Mouse (Mus musculus): ENCODE measurements around the gene Pmp22. TPM values are rescaled to one million over a fixed set of nuclear protein-coding genes. Genes with fewer than 3 reads are reported as not detected.

Pmp22 gene
- polyA plus RNA-seq, 1 experiment from 2014 or later, result 45.2 TPM

DNA sequence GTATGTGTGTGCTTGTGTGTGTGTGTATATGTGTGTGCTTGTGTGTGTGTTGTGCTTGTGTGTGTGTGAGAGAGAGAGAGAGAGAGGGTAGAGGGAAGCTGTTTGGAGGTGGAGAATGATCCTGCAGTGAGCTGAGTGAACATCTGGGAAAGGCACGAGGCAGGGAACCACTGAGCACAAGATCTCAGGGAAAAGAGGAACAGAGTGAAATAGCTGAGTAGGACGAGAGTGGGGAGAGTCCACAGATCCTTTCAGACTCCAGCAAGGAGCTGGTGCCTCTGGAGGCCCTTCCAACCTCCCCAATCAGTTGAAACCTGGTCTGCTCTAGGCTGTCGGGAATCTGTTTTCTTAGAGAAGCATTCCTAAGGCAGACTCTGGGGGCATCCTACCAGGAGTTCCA lies 10.0 kb downstream of the Pmp22 start:
- no peak overlapping the region for H3K4me2 ChIP-seq
- H3K9me3 ChIP-seq, result no peaks in the 10 kb centered on the region
- no peaks in the 10 kb centered on the region for H3K36me3 ChIP-seq
- ATAC-seq (ENCODE audit: low read depth), result no peak
- H3K9ac ChIP-seq, result no peak overlapping the region
- H3K4me1 ChIP-seq (replicated peaks), result peaks cover 17% of the 10 kb centered on the region
- no peak overlapping the region for H3K27ac ChIP-seq (replicated peaks)
- H3K4me3 ChIP-seq, result no peak overlapping the region
- WGBS, result 72% methylated on average over 3 of the region's 3 CpGs
- H3K27me3 ChIP-seq, result peaks cover 16% of the 10 kb centered on the region

DNA sequence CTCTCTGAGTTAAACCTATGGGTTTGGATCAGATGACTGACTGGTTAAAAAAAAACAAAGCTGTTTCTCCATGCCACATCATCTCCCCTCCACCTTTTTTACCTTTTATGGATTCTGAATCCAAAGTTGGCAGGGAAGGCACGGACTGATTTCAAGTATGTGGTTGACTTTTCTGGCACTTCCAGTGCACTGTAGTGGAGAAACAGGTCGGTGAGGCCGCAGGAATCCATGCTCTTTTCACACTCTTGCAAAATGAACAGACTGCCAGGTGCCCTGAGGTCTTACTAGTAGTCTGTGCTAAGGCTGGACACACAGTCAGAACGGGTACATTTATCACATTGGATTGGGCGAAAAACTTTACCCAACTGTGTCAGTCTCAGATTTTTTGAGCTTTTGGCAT lies 13.5 kb downstream of the Pmp22 start:
- Histone ChIP-seq H3K4me3 (no peak overlapping the region), H3K27ac (replicated peaks) (no peak overlapping the region), H3K36me3 (no peaks in the 10 kb centered on the region), H3K9me3 (no peaks in the 10 kb centered on the region), H3K4me2 (no peak overlapping the region), H3K27me3 (no peaks in the 10 kb centered on the region), H3K9ac (no peak overlapping the region), H3K4me1 (replicated peaks) (no peaks in the 10 kb centered on the region)
- 95% methylated on average over 5 of the region's 5 CpGs for WGBS
- no peak for ATAC-seq (ENCODE audit: low read depth)

DNA sequence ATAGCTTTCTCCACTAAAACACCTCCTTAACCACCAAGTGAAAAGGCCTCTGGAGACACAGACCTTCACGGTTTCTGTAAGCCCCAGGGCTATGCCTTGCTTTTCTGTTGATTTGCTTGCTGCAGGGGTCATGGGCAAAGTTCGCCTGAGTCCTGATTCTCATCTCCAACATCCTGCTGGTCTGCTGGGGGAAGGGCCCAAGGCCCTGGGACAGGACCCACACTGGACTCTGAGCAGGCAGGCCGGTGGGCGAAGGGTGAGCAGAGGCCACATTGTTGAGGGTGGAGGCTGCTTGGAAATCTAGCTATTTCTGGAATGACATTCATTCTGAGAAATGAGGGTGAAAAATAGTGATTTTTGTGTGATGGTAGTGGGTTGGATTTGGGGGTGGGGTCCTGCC lies 14.0 kb downstream of the Pmp22 start:
- no peaks in the 10 kb centered on the region for H3K36me3 ChIP-seq
- H3K4me2 ChIP-seq, result no peak overlapping the region
- no peak overlapping the region for H3K27ac ChIP-seq (replicated peaks)
- no peak for ATAC-seq (ENCODE audit: low read depth)
- no peaks in the 10 kb centered on the region; the same call in 1 of the 2 replicates for H3K4me1 ChIP-seq (replicated peaks)
- WGBS, result 79% methylated on average over 4 of the region's 4 CpGs
- no peak overlapping the region for H3K9ac ChIP-seq
- no peaks in the 10 kb centered on the region for H3K9me3 ChIP-seq
- H3K27me3 ChIP-seq, result no peaks in the 10 kb centered on the region
- H3K4me3 ChIP-seq, result no peak overlapping the region

DNA sequence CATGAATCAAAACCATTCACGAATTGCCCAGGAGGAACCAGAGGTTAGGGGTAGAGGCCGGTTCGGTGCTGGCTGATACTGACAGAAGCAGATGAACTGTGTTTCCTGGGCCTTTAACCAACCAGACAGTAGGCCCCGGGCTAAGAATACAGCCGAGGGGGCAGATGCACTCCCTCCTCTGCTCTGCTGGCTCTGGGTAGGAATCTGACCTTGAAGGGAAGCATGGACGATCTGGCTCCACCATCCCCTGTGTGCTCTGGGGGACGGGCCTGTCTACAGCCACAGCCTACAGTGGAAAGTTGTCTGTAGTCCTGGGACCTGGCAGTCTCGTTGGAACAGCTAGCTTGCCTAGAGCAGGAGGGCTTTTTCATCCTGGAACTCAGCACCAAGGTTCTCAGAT lies 14.7 kb downstream of the Pmp22 start:
- Histone ChIP-seq H3K27me3 (no peaks in the 10 kb centered on the region), H3K36me3 (no peaks in the 10 kb centered on the region), H3K4me3 (no peak overlapping the region), H3K9me3 (no peaks in the 10 kb centered on the region), H3K4me1 (replicated peaks) (no peaks in the 10 kb centered on the region; the same call in 1 of the 2 replicates), H3K4me2 (no peak overlapping the region), H3K27ac (replicated peaks) (no peak overlapping the region), H3K9ac (no peak overlapping the region)
- ATAC-seq (ENCODE audit: low read depth), result no peak
- WGBS, result 82% methylated on average over 8 of the region's 8 CpGs

DNA sequence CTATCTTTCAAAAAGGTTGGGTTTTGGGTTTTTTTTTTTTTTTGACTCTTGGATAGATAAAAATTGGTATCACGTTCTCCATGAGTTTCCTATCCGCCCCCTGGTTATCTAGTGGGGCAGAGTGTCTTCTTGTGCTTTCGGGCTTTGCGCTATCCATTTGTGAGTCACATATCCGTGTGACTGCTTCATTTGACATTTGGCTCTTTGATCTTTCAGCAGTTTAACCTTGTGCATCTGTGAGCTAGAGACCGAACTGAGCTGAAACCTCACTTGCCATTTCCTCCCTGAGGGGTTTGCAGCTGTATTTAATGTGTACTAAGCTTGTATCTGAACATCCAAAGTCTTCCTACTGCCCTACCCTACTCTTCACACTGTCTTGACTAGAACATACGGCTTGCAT lies 17.8 kb downstream of the Pmp22 start:
- Histone ChIP-seq H3K9ac (no peak overlapping the region), H3K4me1 (replicated peaks) (no peaks in the 10 kb centered on the region; the same call in 1 of the 2 replicates), H3K4me2 (no peak overlapping the region), H3K36me3 (no peaks in the 10 kb centered on the region), H3K27ac (replicated peaks) (no peak overlapping the region), H3K4me3 (no peak overlapping the region), H3K27me3 (no peaks in the 10 kb centered on the region), H3K9me3 (no peaks in the 10 kb centered on the region)
- ATAC-seq (ENCODE audit: low read depth), result no peak
- 82% methylated on average over 7 of the region's 7 CpGs for WGBS

DNA sequence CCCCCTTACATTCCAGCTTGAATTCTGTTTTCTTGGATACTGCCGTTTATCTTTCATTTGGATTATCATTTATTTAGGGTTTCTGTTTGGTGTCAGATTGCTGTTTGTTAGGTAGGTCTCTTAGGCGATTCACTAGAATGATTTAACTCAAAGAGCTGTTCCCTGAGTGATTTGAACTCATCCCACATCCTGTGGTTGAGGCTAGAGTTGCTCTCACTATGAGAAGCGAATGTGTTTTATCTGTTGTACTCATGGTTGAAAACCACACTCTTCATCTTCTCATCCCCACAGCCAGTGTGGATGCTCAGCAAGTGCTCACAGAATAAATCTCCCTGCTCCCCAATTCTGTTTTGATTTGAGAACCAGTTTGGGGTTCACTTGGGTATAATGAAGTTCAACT lies 19.5 kb downstream of the Pmp22 start:
- Histone ChIP-seq H3K27me3 (no peaks in the 10 kb centered on the region), H3K4me3 (no peak overlapping the region), H3K36me3 (no peaks in the 10 kb centered on the region), H3K9ac (no peak overlapping the region), H3K4me1 (replicated peaks) (no peaks in the 10 kb centered on the region; the same call in 1 of the 2 replicates), H3K9me3 (no peaks in the 10 kb centered on the region), H3K4me2 (no peak overlapping the region), H3K27ac (replicated peaks) (no peak overlapping the region)
- no peak for ATAC-seq (ENCODE audit: low read depth)
- 77% methylated on average over 3 of the region's 3 CpGs for WGBS

DNA sequence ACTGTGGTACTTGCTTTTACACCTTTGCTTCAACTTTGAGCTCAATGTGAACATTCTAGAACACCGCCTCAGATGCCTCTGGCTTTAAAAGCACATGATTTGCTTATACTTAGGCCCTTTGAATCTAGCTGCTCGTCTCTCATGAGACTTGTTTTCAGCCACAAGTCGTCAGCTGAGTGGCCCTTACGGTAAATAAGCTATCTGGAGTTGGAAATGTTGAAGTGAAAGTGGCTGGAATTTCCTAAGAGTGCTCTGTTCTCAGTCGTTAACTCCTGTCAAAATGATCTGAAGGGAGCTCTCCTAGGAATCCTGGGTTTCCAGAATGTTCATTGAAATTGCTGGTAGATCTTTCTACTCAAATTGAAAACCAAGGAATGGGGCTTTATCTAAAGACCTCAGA lies 23.1 kb downstream of the Pmp22 start:
- Histone ChIP-seq H3K4me3 (no peak overlapping the region), H3K9me3 (no peaks in the 10 kb centered on the region), H3K36me3 (no peaks in the 10 kb centered on the region), H3K27me3 (no peaks in the 10 kb centered on the region), H3K9ac (no peak overlapping the region), H3K4me2 (no peak overlapping the region), H3K27ac (replicated peaks) (no peak overlapping the region), H3K4me1 (replicated peaks) (no peaks in the 10 kb centered on the region; the same call in 1 of the 2 replicates)
- no peak for ATAC-seq (ENCODE audit: low read depth)
- 83% methylated on average over 5 of the region's 5 CpGs for WGBS

DNA sequence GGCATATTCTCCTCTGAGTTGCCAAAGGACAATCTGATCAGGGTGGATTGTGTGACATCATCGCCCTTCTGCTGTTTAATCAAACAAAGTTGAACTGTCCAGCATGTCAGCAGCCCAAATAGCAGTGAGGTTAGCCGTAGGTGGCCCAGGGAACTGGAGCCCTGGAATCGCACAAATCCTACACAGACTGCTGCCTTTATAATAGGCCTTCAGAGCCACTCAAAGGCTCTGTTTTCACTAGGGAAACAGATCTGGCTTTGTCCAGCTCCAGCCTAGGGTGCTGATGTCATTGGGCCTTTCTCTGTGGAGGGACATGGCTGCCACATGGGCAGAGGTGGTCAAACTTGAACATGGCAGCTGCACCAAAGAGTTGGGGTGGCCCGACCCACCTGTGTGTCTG lies 28.3 kb downstream of the Pmp22 start:
- Histone ChIP-seq H3K27ac (replicated peaks) (no peak overlapping the region), H3K36me3 (peaks cover 3% of the 10 kb centered on the region; the same call in 1 of the 2 replicates), H3K4me3 (no peak overlapping the region), H3K4me2 (no peak overlapping the region), H3K9me3 (no peaks in the 10 kb centered on the region), H3K9ac (no peak overlapping the region), H3K4me1 (replicated peaks) (no peaks in the 10 kb centered on the region), H3K27me3 (no peaks in the 10 kb centered on the region)
- ATAC-seq (ENCODE audit: low read depth), result no peak
- WGBS, result 83% methylated on average over 4 of the region's 4 CpGs

DNA sequence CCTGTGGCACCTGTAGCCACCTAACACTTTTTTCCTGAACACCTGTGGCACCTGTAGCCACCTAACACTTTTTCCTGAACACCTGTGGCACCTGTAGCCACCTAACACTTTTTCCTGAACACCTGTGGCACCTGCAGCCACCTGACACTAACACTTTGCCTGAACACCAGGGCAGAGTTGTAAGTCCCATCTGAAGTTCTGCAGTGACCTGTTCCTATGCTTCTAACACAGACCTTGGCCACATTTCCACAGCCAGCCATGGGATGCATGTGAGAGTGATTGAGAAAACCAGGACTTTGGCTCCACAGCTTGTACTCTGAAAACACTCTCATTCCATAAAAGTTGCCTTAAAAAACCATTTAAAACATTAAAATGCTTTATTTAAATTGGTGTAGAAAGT lies 32.1 kb downstream of the Pmp22 start:
- H3K4me1 ChIP-seq (replicated peaks), result no peaks in the 10 kb centered on the region; the same call in 1 of the 2 replicates
- H3K27me3 ChIP-seq, result no peaks in the 10 kb centered on the region
- ATAC-seq (ENCODE audit: low read depth), result no peak
- no peak overlapping the region for H3K4me2 ChIP-seq
- no peak overlapping the region for H3K27ac ChIP-seq (replicated peaks)
- H3K9ac ChIP-seq, result no peak overlapping the region
- no peak overlapping the region for H3K4me3 ChIP-seq
- peaks cover 3% of the 10 kb centered on the region; the same call in 1 of the 2 replicates for H3K36me3 ChIP-seq
- no peaks in the 10 kb centered on the region for H3K9me3 ChIP-seq

DNA sequence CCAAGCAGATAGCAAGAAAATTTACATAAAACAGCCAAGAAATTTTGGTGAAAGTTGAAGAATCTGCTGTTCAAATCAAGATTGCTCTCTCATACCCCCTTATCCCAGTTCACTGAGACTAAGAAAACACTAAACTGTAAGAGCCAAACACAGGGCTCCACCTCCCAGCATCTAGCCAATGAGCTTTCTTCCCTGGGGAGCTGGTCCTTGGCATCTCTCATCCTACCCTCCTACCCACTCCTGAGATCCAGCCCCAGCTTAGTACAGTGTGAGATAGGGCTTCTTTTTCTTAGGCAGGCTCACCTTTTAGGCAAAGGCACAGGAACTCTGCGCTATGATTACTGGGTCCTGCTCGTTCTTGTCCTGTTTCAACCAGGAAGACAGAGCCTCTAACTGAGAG lies 34.0 kb downstream of the Pmp22 start:
- Histone ChIP-seq H3K36me3 (peaks cover 3% of the 10 kb centered on the region; the same call in 1 of the 2 replicates), H3K4me2 (no peak overlapping the region), H3K4me3 (no peak overlapping the region), H3K27me3 (no peaks in the 10 kb centered on the region), H3K27ac (replicated peaks) (no peak overlapping the region), H3K9me3 (no peaks in the 10 kb centered on the region), H3K9ac (no peak overlapping the region), H3K4me1 (replicated peaks) (no peaks in the 10 kb centered on the region; the same call in 1 of the 2 replicates)
- WGBS, result 89% methylated on average over 2 of the region's 2 CpGs
- no peak for ATAC-seq (ENCODE audit: low read depth)

DNA sequence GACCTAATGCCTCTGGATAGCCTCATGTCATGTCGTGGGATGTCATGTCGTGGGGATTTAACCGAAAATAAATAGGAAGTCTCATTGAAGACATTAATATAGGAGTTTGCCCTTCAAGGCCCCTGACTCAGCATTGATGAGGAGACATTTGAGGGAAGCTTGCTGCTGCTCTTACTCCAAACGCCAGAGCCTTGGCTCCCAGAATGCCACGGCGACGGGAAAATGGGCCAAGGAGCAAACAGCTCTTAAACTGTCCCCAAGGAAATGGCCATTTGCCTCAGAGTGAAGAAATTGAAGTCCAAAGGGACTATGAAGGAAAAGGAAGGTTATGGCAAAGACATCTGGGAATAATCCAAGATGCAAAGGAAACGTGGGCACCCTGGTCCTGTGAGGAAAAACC lies 34.8 kb downstream of the Pmp22 start:
- Histone ChIP-seq H3K9me3 (no peaks in the 10 kb centered on the region), H3K4me3 (no peak overlapping the region), H3K27ac (replicated peaks) (no peak overlapping the region), H3K27me3 (no peaks in the 10 kb centered on the region), H3K36me3 (peaks cover 3% of the 10 kb centered on the region; the same call in 1 of the 2 replicates), H3K4me2 (no peak overlapping the region), H3K9ac (no peak overlapping the region), H3K4me1 (replicated peaks) (no peaks in the 10 kb centered on the region; the same call in 1 of the 2 replicates)
- no peak for ATAC-seq (ENCODE audit: low read depth)
- 81% methylated on average over 8 of the region's 8 CpGs for WGBS

DNA sequence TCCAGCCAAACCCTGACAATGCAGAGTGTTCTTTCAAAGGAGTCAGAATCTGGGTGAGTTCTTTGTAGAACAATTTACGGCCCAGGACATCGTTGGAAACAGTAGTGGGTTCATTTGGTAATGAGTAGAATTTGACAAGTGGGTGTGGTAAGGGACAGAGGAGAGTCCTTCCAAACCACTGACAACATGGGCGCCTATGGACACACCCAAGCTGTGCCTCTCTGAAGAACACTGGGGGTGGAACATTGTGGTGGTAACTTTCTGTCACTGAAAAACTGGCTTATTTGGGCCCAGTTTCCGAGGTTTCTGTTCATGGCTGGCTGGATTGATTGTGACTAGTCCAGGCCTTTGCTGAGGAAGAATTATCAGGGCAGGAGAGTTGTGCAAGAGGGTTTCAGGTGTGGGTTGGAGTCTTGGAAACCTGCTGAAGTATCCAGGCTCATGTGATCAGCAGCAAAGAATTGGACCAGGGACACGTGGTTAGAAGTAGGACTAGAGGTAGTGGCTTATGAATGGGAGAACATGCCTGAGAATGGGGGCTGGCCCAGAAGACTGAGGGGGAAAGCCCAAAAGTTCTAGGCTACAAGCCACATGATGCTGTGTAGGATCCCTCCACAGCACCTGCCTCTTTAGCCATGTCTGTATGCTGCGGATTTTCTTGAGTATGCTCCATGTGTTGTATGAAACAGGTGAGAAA lies 35.4 kb downstream of the Pmp22 start:
- no peak for ATAC-seq (ENCODE audit: low read depth)
- WGBS, result 78% methylated on average over 6 of the region's 6 CpGs

More for the DNA sequence above, 35.4 kb downstream of the Pmp22 start:
- Histone ChIP-seq H3K9me3 (no peaks in the 10 kb centered on the region), H3K4me1 (replicated peaks) (no peaks in the 10 kb centered on the region; the same call in 1 of the 2 replicates), H3K27ac (replicated peaks) (no peak overlapping the region), H3K4me2 (no peak overlapping the region), H3K4me3 (no peak overlapping the region), H3K9ac (no peak overlapping the region), H3K27me3 (no peaks in the 10 kb centered on the region), H3K36me3 (no peaks in the 10 kb centered on the region; the same call in 1 of the 2 replicates)
